8 mouse cellular contexts compared by ENCODE assay signal in genomic region chr7:90128631-90129200, GRCm38 (mm10). TPM values are rescaled to one million over a fixed set of nuclear protein-coding genes. Genes with fewer than 3 reads are reported as not detected.
DNase-seq lines count a peak whose midpoint lies in the region; ATAC-seq and TF ChIP-seq lines count a peak whose summit lies in the region.

No protein-coding gene starts in this region.

- dilution Hi-C loops in CH12.LX (cut with MboI; ENCODE audit: extremely low pct_ligation_motif_present, extremely low pct_unique_long_range_greater_than_20kb, low sequenced_read_pairs) = no loop called here

- peaks cover 27% of the 10 kb centered on the region for H3K79me2 ChIP-seq in CH12.LX (replicated peaks; ENCODE audit: control insufficient read depth, extremely low read depth, insufficient read depth, poor library complexity, severe bottlenecking)

- ATAC-seq in liver, embryonic 11.5 days (replicated peaks; ENCODE audit: low FRiP score) = no peak
- ATAC-seq in CD4-positive, CD25-positive, alpha-beta regulatory T cell, adult 4 months = no peak

- no peaks in the 10 kb centered on the region for H3K9me3 ChIP-seq in heart, embryonic 10.5 days
- no peaks in the 10 kb centered on the region for H3K9me3 ChIP-seq in CH12.LX (replicated peaks; ENCODE audit: low read length)
- H3K9me3 ChIP-seq in forebrain, embryonic 10.5 days = no peaks in the 10 kb centered on the region
- no peaks in the 10 kb centered on the region for H3K9me3 ChIP-seq in liver, embryonic 11.5 days (ENCODE audit: control insufficient read depth, low read length)

- in situ Hi-C loops in CH12.LX (cut with MboI; ENCODE audit: low pct_ligation_motif_present, low pct_unique_long_range_greater_than_20kb, low sequenced_read_pairs) = no loop called here

- TF ChIP-seq RAD21 in CH12.LX (IDR thresholded peaks at IDR 0.05; ENCODE audit: low read depth, low read length) = no peak

- peak overlapping the region; percentile 94; the same call in 1 of the 2 replicates for H3K9ac ChIP-seq in CH12.LX (ENCODE audit: insufficient read depth, low read depth)
- H3K9ac ChIP-seq in liver, embryonic 11.5 days (ENCODE audit: low read depth, low read length) = peak overlapping the region; percentile 98

- TF ChIP-seq EP300 in CH12.LX (IDR thresholded peaks at IDR 0.05; ENCODE audit: low read length) = no peak

- no peak for DNase-seq in heart, embryonic 10.5 days (ENCODE audit: low spot score)
- DNase-seq in heart, adult 11 months = no peak
- DNase-seq in CH12.LX (ENCODE audit: extremely low read depth) = no peak
- DNase-seq in forebrain, embryonic 10.5 days (ENCODE audit: extremely low spot score, low spot score) = no peak
- DNase-seq in liver, embryonic 11.5 days (ENCODE audit: low spot score) = no peak
- DNase-seq in spleen, postnatal 10 days (ENCODE audit: low spot score in 2 of 2) = no peak
- DNase-seq in kidney, postnatal 4 days = no peak

- peak overlapping the region; percentile 85 for H3K4me3 ChIP-seq in heart, embryonic 10.5 days
- H3K4me3 ChIP-seq in CH12.LX (replicated peaks in 1 of 3; ENCODE audit: low read depth in 2 of 3, low read length in 2 of 3, poor library complexity in 1 of 3) = peak overlapping the region; percentile 63 to 78 (median 67)
- peak overlapping the region; percentile 98 for H3K4me3 ChIP-seq in forebrain, embryonic 10.5 days
- H3K4me3 ChIP-seq in liver, embryonic 11.5 days (ENCODE audit: low read depth, low read length) = peak overlapping the region; percentile 98

- no peak for TF ChIP-seq POLR2A in CH12.LX (IDR thresholded peaks at IDR 0.05; ENCODE audit: low read depth, low read length)

- peaks cover 10% of the 10 kb centered on the region for H3K4me1 ChIP-seq in heart, embryonic 10.5 days
- peaks cover 2 to 25% of the 10 kb centered on the region in 2 experiments for H3K4me1 ChIP-seq in CH12.LX (ENCODE audit: control insufficient read depth in 1 of 2, insufficient read depth in 2 of 2)
- H3K4me1 ChIP-seq in forebrain, embryonic 10.5 days = peaks cover 26% of the 10 kb centered on the region
- peaks cover 11% of the 10 kb centered on the region; the same call in 1 of the 2 replicates for H3K4me1 ChIP-seq in liver, embryonic 11.5 days (replicated peaks; ENCODE audit: control insufficient read depth, insufficient read depth, low read length)

- 67% methylated on average over 8 of the region's 8 CpGs for WGBS in heart, embryonic 10.5 days
- 86% methylated on average over 8 of the region's 8 CpGs for WGBS in forebrain, embryonic 10.5 days
- WGBS in liver, embryonic 11.5 days = 65% methylated on average over 8 of the region's 8 CpGs

- H3K4me2 ChIP-seq in CH12.LX (ENCODE audit: insufficient read depth, low read depth, poor library complexity, severe bottlenecking) = peak overlapping the region; percentile 65
- H3K4me2 ChIP-seq in liver, embryonic 11.5 days = peak overlapping the region; percentile 86

- no peaks in the 10 kb centered on the region for H3K27me3 ChIP-seq in heart, embryonic 10.5 days (ENCODE audit: insufficient read depth, poor library complexity, severe bottlenecking)
- H3K27me3 ChIP-seq in CH12.LX (replicated peaks) = no peaks in the 10 kb centered on the region
- no peaks in the 10 kb centered on the region for H3K27me3 ChIP-seq in forebrain, embryonic 10.5 days (ENCODE audit: poor library complexity, severe bottlenecking)
- no peaks in the 10 kb centered on the region for H3K27me3 ChIP-seq in liver, embryonic 11.5 days (replicated peaks; ENCODE audit: control insufficient read depth, insufficient read depth, low read length)

- peak overlapping the region; percentile 98 for H3K27ac ChIP-seq in heart, embryonic 10.5 days
- peak overlapping the region; percentile 67; the same call in 1 of the 2 replicates for H3K27ac ChIP-seq in CH12.LX (ENCODE audit: insufficient read depth, low read depth)
- peak overlapping the region; percentile 99 for H3K27ac ChIP-seq in forebrain, embryonic 10.5 days
- peak overlapping the region; percentile 98 for H3K27ac ChIP-seq in liver, embryonic 11.5 days (ENCODE audit: low read depth, low read length)

- no peaks in the 10 kb centered on the region; the same call in 1 of the 2 replicates for H3K36me3 ChIP-seq in heart, embryonic 10.5 days
- peaks cover 0 to 3% of the 10 kb centered on the region in 2 experiments for H3K36me3 ChIP-seq in CH12.LX (replicated peaks in 1 of 2; ENCODE audit: control insufficient read depth in 1 of 2, insufficient read depth in 1 of 2, low read length in 1 of 2)
- no peaks in the 10 kb centered on the region for H3K36me3 ChIP-seq in forebrain, embryonic 10.5 days (replicated peaks)
- H3K36me3 ChIP-seq in liver, embryonic 11.5 days (ENCODE audit: control insufficient read depth, insufficient read depth, low read length) = peaks cover 3% of the 10 kb centered on the region; the same call in 1 of the 2 replicates

- no peak for TF ChIP-seq CTCF in CH12.LX (conservative IDR thresholded peaks at IDR 0.05 in 1 of 2, IDR thresholded peaks at IDR 0.05 in 1 of 2; ENCODE audit: low read depth in 2 of 2, low read length in 2 of 2)

TF ChIP-seq in CH12.LX, 34 proteins besides CTCF, POLR2A, EP300 and RAD21:
- TF ChIP-seq HCFC1 (IDR thresholded peaks at IDR 0.05; ENCODE audit: low read depth, low read length) (no peak), RCOR1 (conservative IDR thresholded peaks at IDR 0.05; ENCODE audit: low read depth, low read length) (0 out of 2 replicates have a peak, but pooled peaks have one; percentile 38), MAFK (IDR thresholded peaks at IDR 0.05; ENCODE audit: insufficient replicate concordance, low read length) (no peak), ZMIZ1 (IDR thresholded peaks at IDR 0.05; ENCODE audit: low read depth, low read length) (no peak), MXI1 (IDR thresholded peaks at IDR 0.05; ENCODE audit: low read depth, low read length) (no peak)

RNA-seq across cellular contexts. Expression of gene Picalm, which starts 1.3 kb away (rescaled TPM):
- 29.5 and 29.8 TPM in 2 replicates for polyA plus RNA-seq in heart, embryonic 10.5 days (2016; fragmentation: Nextera tagmentation; extraction: Ambion mirVana)
- total RNA-seq in CH12.LX (2012; rRNA removed) = 26.1 and 27.6 TPM in 2 replicates
- 94.3 and 101 TPM in 2 replicates for total RNA-seq in CH12.LX (2014; rRNA removed)
- 53.2 and 53.4 TPM in 2 replicates for polyA plus RNA-seq in CH12.LX (2012; ENCODE audit: insufficient read length, low read depth)
- polyA plus RNA-seq in forebrain, embryonic 10.5 days (2016; fragmentation: Nextera tagmentation; extraction: Ambion mirVana) = 22.9 and 25.0 TPM in 2 replicates
- polyA plus RNA-seq in liver, embryonic 11.5 days (2014; fragmentation: Nextera tagmentation; extraction: Ambion mirVana) = 62.6 and 65.9 TPM in 2 replicates
- 10 to 100 TPM; 49.0 to 71.7 TPM for polyA plus RNA-seq in CD4-positive, CD25-positive, alpha-beta regulatory T cell, adult 4 months (2017; shearing (Covaris generic))
